Mouse (Mus musculus): Measurements from ENCODE around the gene Gm4847.

Gm4847 gene

GRCm38 (mm10) chr1:166647593-166647992, at the start of gene Gm4847:
Gene Gm4847 (minus strand): TSS chr1:166647693.
- in situ Hi-C loops (cut with MboI; ENCODE audit: unreplicated experiment in 2 of 2), result no loop called here

GRCm38 (mm10) chr1:166681745-166682144, 34.3 kb upstream of the Gm4847 start, which contains the start of gene Fmo9:
Gene Fmo9 (minus strand): TSS chr1:166681845.
- in situ Hi-C loops (cut with MboI; ENCODE audit: unreplicated experiment in 2 of 2), result no loop called here

GRCm38 (mm10) chr1:166669264-166669663, 21.8 kb upstream of the Gm4847 start:
- in situ Hi-C loops (cut with MboI; ENCODE audit: unreplicated experiment in 2 of 2), result no loop called here

GRCm38 (mm10) chr1:166660800-166661199, 13.3 kb upstream of the Gm4847 start:
- in situ Hi-C loops (cut with MboI; ENCODE audit: unreplicated experiment in 2 of 2), result no loop called here

All from v-Abl transformed pro-B cells (cell line).